8 mouse cellular contexts compared by ENCODE assay signal in genomic region chr5:145230641-145231040, GRCm38 (mm10). TPM values are rescaled to one million over a fixed set of nuclear protein-coding genes. Genes with fewer than 3 reads are reported as not detected.
DNase-seq lines count a peak whose midpoint lies in the region; ATAC-seq and TF ChIP-seq lines count a peak whose summit lies in the region.

No protein-coding gene starts in this region.

- H3K9ac ChIP-seq in liver, adult 2 months (ENCODE audit: low read depth, low read length): no peak overlapping the region
- H3K9ac ChIP-seq in forebrain, embryonic 16.5 days (replicated peaks; ENCODE audit: low read depth, low read length): peak overlapping the region; percentile 94
- H3K9ac ChIP-seq in limb, embryonic 11.5 days (ENCODE audit: low read length): no peak overlapping the region
- no peak overlapping the region; the same call in 1 of the 2 replicates for H3K9ac ChIP-seq in neural tube, embryonic 15.5 days (replicated peaks)

- ATAC-seq in forebrain, embryonic 16.5 days: no peak
- ATAC-seq in limb, embryonic 11.5 days (ENCODE audit: insufficient number of reproducible peaks, low FRiP score, low TSS enrichment, low read depth): no peak
- no peak for ATAC-seq in neural tube, embryonic 15.5 days (ENCODE audit: low FRiP score)

- H3K79me2 ChIP-seq in liver, adult 2 months (ENCODE audit: control insufficient read depth, insufficient read depth, low read length): peaks cover 26% of the 10 kb centered on the region

- peaks cover 23% of the 10 kb centered on the region for H3K36me3 ChIP-seq in liver, adult 2 months (ENCODE audit: control insufficient read depth, insufficient read depth, low read length)
- peaks cover 6% of the 10 kb centered on the region; the same call in 1 of the 2 replicates for H3K36me3 ChIP-seq in forebrain, embryonic 16.5 days (ENCODE audit: control insufficient read depth, insufficient read depth)
- H3K36me3 ChIP-seq in limb, embryonic 11.5 days (ENCODE audit: control insufficient read depth, insufficient read depth, low read length): peaks cover 10% of the 10 kb centered on the region
- H3K36me3 ChIP-seq in neural tube, embryonic 15.5 days: peaks cover 20% of the 10 kb centered on the region

- no peak for TF ChIP-seq CTCF in liver, adult 2 months (IDR thresholded peaks at IDR 0.05; ENCODE audit: low read depth, low read length)

- peak; percentile 76 for DNase-seq in liver, adult 2 months (ENCODE audit: extremely low read depth, low read depth, low spot score)
- no peak for DNase-seq in liver
- no peak for DNase-seq in limb, embryonic 11.5 days (ENCODE audit: low spot score)
- DNase-seq in adrenal gland, postnatal 25 days: no peak
- no peak for DNase-seq in right cerebral cortex, postnatal 4 days
- no peak for DNase-seq in spleen, postnatal 36 days (ENCODE audit: low spot score in 2 of 2)

- no peaks in the 10 kb centered on the region for H3K27me3 ChIP-seq in liver, adult 2 months (ENCODE audit: control insufficient read depth, insufficient read depth, low read length)
- peaks cover 2% of the 10 kb centered on the region; the same call in 1 of the 2 replicates for H3K27me3 ChIP-seq in forebrain, embryonic 16.5 days (replicated peaks; ENCODE audit: control insufficient read depth, insufficient read depth, low read length)
- no peaks in the 10 kb centered on the region for H3K27me3 ChIP-seq in limb, embryonic 11.5 days (ENCODE audit: control insufficient read depth, insufficient read depth, low read length)
- H3K27me3 ChIP-seq in neural tube, embryonic 15.5 days (replicated peaks): no peaks in the 10 kb centered on the region

- H3K4me1 ChIP-seq in liver, adult 2 months (ENCODE audit: control insufficient read depth, insufficient read depth, low read length): peaks cover 16% of the 10 kb centered on the region
- H3K4me1 ChIP-seq in forebrain, embryonic 16.5 days (replicated peaks; ENCODE audit: control insufficient read depth, insufficient read depth, low read length): peaks cover 15% of the 10 kb centered on the region
- 0 out of 2 replicates have a peak, but pooled peaks cover 3% of the 10 kb centered on the region for H3K4me1 ChIP-seq in limb, embryonic 11.5 days (ENCODE audit: control insufficient read depth, insufficient read depth, low read length)
- peaks cover 24% of the 10 kb centered on the region for H3K4me1 ChIP-seq in neural tube, embryonic 15.5 days

- H3K4me2 ChIP-seq in forebrain, embryonic 16.5 days (ENCODE audit: low read length): peak overlapping the region; percentile 64
- H3K4me2 ChIP-seq in limb, embryonic 11.5 days (ENCODE audit: low read depth, severe bottlenecking): peak overlapping the region; percentile 69; the same call in 1 of the 2 replicates
- H3K4me2 ChIP-seq in neural tube, embryonic 15.5 days: peak overlapping the region; percentile 81

- H3K27ac ChIP-seq in liver, adult 2 months (replicated peaks; ENCODE audit: insufficient read depth, low read depth, low read length): peak overlapping the region; percentile 90
- H3K27ac ChIP-seq in forebrain, embryonic 16.5 days (ENCODE audit: low read length): no peak overlapping the region
- no peak overlapping the region for H3K27ac ChIP-seq in limb, embryonic 11.5 days (replicated peaks; ENCODE audit: low read depth, low read length)
- peak overlapping the region; percentile 94; the same call in 1 of the 2 replicates for H3K27ac ChIP-seq in neural tube, embryonic 15.5 days (replicated peaks)

- H3K4me3 ChIP-seq in liver, adult 2 months (ENCODE audit: insufficient read depth, low read depth, low read length): no peak overlapping the region; the same call in 1 of the 2 replicates
- peak overlapping the region; percentile 99; the same call in 1 of the 2 replicates for H3K4me3 ChIP-seq in forebrain, embryonic 16.5 days (replicated peaks; ENCODE audit: low read length)
- H3K4me3 ChIP-seq in limb, embryonic 11.5 days (ENCODE audit: low read depth, low read length): 0 out of 2 replicates have a peak overlapping the region, but pooled peaks have one; percentile 99
- H3K4me3 ChIP-seq in neural tube, embryonic 15.5 days (replicated peaks): peak overlapping the region; percentile 75

- no peaks in the 10 kb centered on the region for H3K9me3 ChIP-seq in forebrain, embryonic 16.5 days (ENCODE audit: control insufficient read depth, low read length)
- H3K9me3 ChIP-seq in limb, embryonic 11.5 days (ENCODE audit: control insufficient read depth, low read length): no peaks in the 10 kb centered on the region
- no peaks in the 10 kb centered on the region for H3K9me3 ChIP-seq in neural tube, embryonic 15.5 days (replicated peaks)

- 40% methylated on average over 4 of the region's 4 CpGs for WGBS in liver, adult 2 months
- whole genome bisulfite sequencing in forebrain, embryonic 16.5 days: 85% methylated on average over 4 of the region's 4 CpGs
- 84% methylated on average over 4 of the region's 4 CpGs for WGBS in limb, embryonic 11.5 days
- 82% methylated on average over 4 of the region's 4 CpGs for WGBS in neural tube, embryonic 15.5 days

- no peak for TF ChIP-seq POLR2A in liver, adult 2 months (IDR thresholded peaks at IDR 0.05; ENCODE audit: extremely low read depth, insufficient read depth, low read length)

RNA-seq across cellular contexts. Expression of gene Zfp655, which starts 0.9 kb away (rescaled TPM):
- total RNA-seq in liver, adult 2 months (2014; rRNA removed): 29.5 and 29.9 TPM in 2 replicates
- 11.4 and 11.8 TPM in 2 replicates for polyA plus RNA-seq in liver, adult 2 months (2012; rRNA removed)
- polyA plus RNA-seq in forebrain, embryonic 16.5 days (2015; fragmentation: Nextera tagmentation; extraction: Ambion mirVana): 39.6 and 45.9 TPM in 2 replicates
- 34.4 and 37.8 TPM in 2 replicates for polyA plus RNA-seq in limb, embryonic 11.5 days (2014; fragmentation: Nextera tagmentation; extraction: Ambion mirVana)
- 28.1 and 29.8 TPM in 2 replicates for polyA plus RNA-seq in neural tube, embryonic 15.5 days (2015; fragmentation: Nextera tagmentation; extraction: Ambion mirVana)
- total RNA-seq in adrenal gland, postnatal 25 days (2021): 59.8 and 67.4 TPM in 2 replicates

RNA-seq across cellular contexts. Expression of gene Zkscan5, which starts 26.3 kb away (rescaled TPM):
- total RNA-seq in liver, adult 2 months (2014; rRNA removed): 7.6 and 7.8 TPM in 2 replicates
- 4.8 and 4.9 TPM in 2 replicates for polyA plus RNA-seq in liver, adult 2 months (2012; rRNA removed)
- polyA plus RNA-seq in forebrain, embryonic 16.5 days (2015; fragmentation: Nextera tagmentation; extraction: Ambion mirVana): 17.4 and 20.2 TPM in 2 replicates
- 21.2 and 23.6 TPM in 2 replicates for polyA plus RNA-seq in limb, embryonic 11.5 days (2014; fragmentation: Nextera tagmentation; extraction: Ambion mirVana)
- 12.5 and 12.9 TPM in 2 replicates for polyA plus RNA-seq in neural tube, embryonic 15.5 days (2015; fragmentation: Nextera tagmentation; extraction: Ambion mirVana)
- total RNA-seq in adrenal gland, postnatal 25 days (2021): 11.1 and 12.9 TPM in 2 replicates

RNA-seq across cellular contexts. Expression of gene Zkscan14, which starts 29.0 kb away (rescaled TPM):
- total RNA-seq in liver, adult 2 months (2014; rRNA removed): 6.8 and 8.5 TPM in 2 replicates
- 1.8 and 2.1 TPM in 2 replicates for polyA plus RNA-seq in liver, adult 2 months (2012; rRNA removed)
- polyA plus RNA-seq in forebrain, embryonic 16.5 days (2015; fragmentation: Nextera tagmentation; extraction: Ambion mirVana): 15.5 and 17.5 TPM in 2 replicates
- 5.9 and 8.4 TPM in 2 replicates for polyA plus RNA-seq in limb, embryonic 11.5 days (2014; fragmentation: Nextera tagmentation; extraction: Ambion mirVana)
- polyA plus RNA-seq in neural tube, embryonic 15.5 days (2015; fragmentation: Nextera tagmentation; extraction: Ambion mirVana): 12.8 and 14.4 TPM in 2 replicates
- total RNA-seq in adrenal gland, postnatal 25 days (2021): 9.3 and 13.3 TPM in 2 replicates

RNA-seq across cellular contexts. Expression of gene Atp5j2, which starts 38.8 kb away (rescaled TPM):
- total RNA-seq in liver, adult 2 months (2014; rRNA removed): 331 and 332 TPM in 2 replicates
- 171 and 187 TPM in 2 replicates for polyA plus RNA-seq in liver, adult 2 months (2012; rRNA removed)
- 514 and 561 TPM in 2 replicates for polyA plus RNA-seq in forebrain, embryonic 16.5 days (2015; fragmentation: Nextera tagmentation; extraction: Ambion mirVana)
- 568 and 582 TPM in 2 replicates for polyA plus RNA-seq in limb, embryonic 11.5 days (2014; fragmentation: Nextera tagmentation; extraction: Ambion mirVana)
- 724 and 793 TPM in 2 replicates for polyA plus RNA-seq in neural tube, embryonic 15.5 days (2015; fragmentation: Nextera tagmentation; extraction: Ambion mirVana)
- 437 and 448 TPM in 2 replicates for total RNA-seq in adrenal gland, postnatal 25 days (2021)

RNA-seq across cellular contexts. Expression of gene Zscan25, which starts 49.7 kb away (rescaled TPM):
- total RNA-seq in liver, adult 2 months (2014; rRNA removed): 3.0 and 3.5 TPM in 2 replicates
- polyA plus RNA-seq in liver, adult 2 months (2012; rRNA removed): 6.5 and 6.7 TPM in 2 replicates
- polyA plus RNA-seq in forebrain, embryonic 16.5 days (2015; fragmentation: Nextera tagmentation; extraction: Ambion mirVana): 0.66 and 1.0 TPM in 2 replicates
- polyA plus RNA-seq in limb, embryonic 11.5 days (2014; fragmentation: Nextera tagmentation; extraction: Ambion mirVana): 0.40 and 0.94 TPM in 2 replicates
- 0.55 and 0.57 TPM in 2 replicates for polyA plus RNA-seq in neural tube, embryonic 15.5 days (2015; fragmentation: Nextera tagmentation; extraction: Ambion mirVana)
- 18.0 and 19.2 TPM in 2 replicates for total RNA-seq in adrenal gland, postnatal 25 days (2021)

Comparison
In these comparisons a context has a peak if more than half of its experiments do, and no peak if none do; other contexts are left out.
1. H3K27ac ChIP-seq: peak in liver, adult 2 months (single experiment) and neural tube, embryonic 15.5 days (single experiment); none in forebrain, embryonic 16.5 days (single experiment) and limb, embryonic 11.5 days (single experiment).
2. Peak in every context shown above with its lines, with median percentiles within 50 percentile points of each other: H3K4me2 ChIP-seq.